Mouse (Mus musculus) erythroblast, embryonic 14.5 days (primary cell): Measurements from ENCODE around the gene Efna3. TPM values are rescaled to one million over a fixed set of nuclear protein-coding genes. Genes with fewer than 3 reads are reported as not detected.

Experiments
- H3K27me3 ChIP-seq: 2 replicates; pipeline ENCODE4 v1.6.1; 2012; ENCODE audit warnings: inconsistent platforms; ENCODE audit not compliant: control insufficient read depth
- H3K36me3 ChIP-seq: 2 replicates; pipeline ENCODE4 v1.6.1; 2012; ENCODE audit warnings: mild to moderate bottlenecking, inconsistent platforms; ENCODE audit not compliant: control insufficient read depth
- H3K4me1 ChIP-seq: 2 replicates; pipeline ENCODE4 v1.6.1; 2012; ENCODE audit warnings: inconsistent platforms; ENCODE audit not compliant: control insufficient read depth
- H3K4me3 ChIP-seq: replicated peaks from 2 replicates; pipeline ENCODE3; 2012; ENCODE audit warnings: moderate library complexity, mild to moderate bottlenecking, inconsistent platforms
- H3K9me3 ChIP-seq: 2 replicates; pipeline ENCODE4 v1.6.1; 2012; ENCODE audit warnings: low read length, inconsistent platforms, mixed read lengths; ENCODE audit not compliant: control insufficient read depth
- GATA1 ChIP-seq: IDR thresholded peaks from 2 replicates; pipeline ENCODE4 v1.6.1; 2012; ENCODE audit warnings: low read length, inconsistent platforms, mixed read lengths
- TAL1 ChIP-seq: IDR thresholded peaks from 3 replicates; pipeline ENCODE4 v1.6.1; 2012; ENCODE audit warnings: low read length, inconsistent platforms, mixed read lengths
- polyA plus RNA-seq: library from polyadenylated mRNA; stranded (reverse); fragments of >175 nt; gene quantifications from 2 replicates; pipeline ENCODE4 v1.2.3, GENCODE M21; 2012

Gene Efna3
- polyA plus RNA-seq, 1 experiment = not detected

- H3K4me3 ChIP-seq = no peak overlapping the region
- H3K4me1 ChIP-seq = peaks cover 6% of the 10 kb centered on the region
- H3K36me3 ChIP-seq = no peaks in the 10 kb centered on the region
- H3K9me3 ChIP-seq = no peaks in the 10 kb centered on the region; the same call in 1 of the 2 replicates
- peaks cover 75% of the 10 kb centered on the region for H3K27me3 ChIP-seq
- no peak for TF ChIP-seq GATA1
- TF ChIP-seq TAL1 = no peak
Observed at GRCm38 (mm10) chr3:89281579-89282290, 41.0 kb downstream of the Efna3 start.

DNA sequence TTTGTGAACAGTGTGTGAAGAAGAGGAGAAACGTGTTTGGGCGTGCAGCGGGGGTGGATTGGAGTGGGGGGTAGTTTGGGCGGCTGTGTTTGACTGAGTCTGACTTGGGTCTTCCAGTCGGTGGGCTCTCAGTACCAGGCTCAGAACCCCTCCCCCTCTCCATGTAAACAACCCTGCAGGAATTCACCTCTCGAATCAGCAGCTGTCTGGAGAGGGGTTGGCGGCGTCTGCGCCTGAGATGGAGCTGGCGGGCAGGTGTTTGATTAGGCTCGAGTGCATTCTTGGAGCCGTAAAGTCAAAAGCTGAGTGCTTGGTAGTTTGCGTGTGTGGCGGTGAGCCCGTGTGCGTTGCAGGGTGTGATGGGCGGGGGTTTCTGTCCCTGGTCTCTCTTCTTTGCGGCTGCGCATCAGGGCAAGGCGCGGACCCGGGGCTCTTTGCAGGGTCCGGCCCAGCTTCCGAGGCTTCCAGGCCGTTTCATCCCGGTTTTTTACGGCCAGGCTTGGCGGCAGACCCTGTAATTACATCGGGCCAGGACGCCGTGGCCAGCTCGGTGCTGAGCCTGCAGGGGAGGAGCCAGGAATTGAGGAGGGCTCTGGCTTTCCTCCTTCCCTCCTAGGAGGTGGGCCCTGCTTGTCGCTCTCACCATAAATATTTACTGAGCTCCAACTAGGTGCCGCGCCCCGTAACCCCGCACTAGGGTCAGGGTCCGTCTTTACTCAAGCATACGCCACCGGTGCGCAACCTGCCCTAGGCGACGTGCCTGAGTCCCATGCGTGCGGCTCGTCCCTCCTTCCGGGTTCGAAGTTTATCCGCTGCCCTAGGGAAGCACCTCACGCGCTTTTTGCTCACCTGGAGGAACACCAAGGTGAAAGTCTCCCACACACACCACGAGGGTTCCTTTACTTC, 41.9 kb downstream of the Efna3 start, which contains the start of gene Efna1:
Gene Efna1 (minus strand): TSS at position 537 of the 906 bp plus-strand sequence.
- Histone ChIP-seq H3K4me3 (peak within 1 kb of the TSS; percentile 28), H3K36me3 (no peaks in the 10 kb centered on the region), H3K27me3 (peaks cover 81% of the 10 kb centered on the region), H3K4me1 (peaks cover 6% of the 10 kb centered on the region), H3K9me3 (no peaks in the 10 kb centered on the region; the same call in 1 of the 2 replicates)
- TF ChIP-seq GATA1 (no peak), TAL1 (no peak)

- Histone ChIP-seq H3K27me3 (peaks cover 77% of the 10 kb centered on the region), H3K4me3 (peak overlapping the region; percentile 13), H3K4me1 (peaks cover 6% of the 10 kb centered on the region), H3K9me3 (no peaks in the 10 kb centered on the region; the same call in 1 of the 2 replicates), H3K36me3 (no peaks in the 10 kb centered on the region)
- TF ChIP-seq TAL1 (no peak), GATA1 (no peak)
Observed at GRCm38 (mm10) chr3:89280050-89280605, 42.6 kb downstream of the Efna3 start.

- Histone ChIP-seq H3K4me1 (peaks cover 6% of the 10 kb centered on the region), H3K4me3 (peak overlapping the region; percentile 48), H3K27me3 (peaks cover 71% of the 10 kb centered on the region), H3K9me3 (no peaks in the 10 kb centered on the region; the same call in 1 of the 2 replicates), H3K36me3 (no peaks in the 10 kb centered on the region)
- no peak for TF ChIP-seq GATA1
Observed at GRCm38 (mm10) chr3:89279153-89279890, 43.4 kb downstream of the Efna3 start.

DNA sequence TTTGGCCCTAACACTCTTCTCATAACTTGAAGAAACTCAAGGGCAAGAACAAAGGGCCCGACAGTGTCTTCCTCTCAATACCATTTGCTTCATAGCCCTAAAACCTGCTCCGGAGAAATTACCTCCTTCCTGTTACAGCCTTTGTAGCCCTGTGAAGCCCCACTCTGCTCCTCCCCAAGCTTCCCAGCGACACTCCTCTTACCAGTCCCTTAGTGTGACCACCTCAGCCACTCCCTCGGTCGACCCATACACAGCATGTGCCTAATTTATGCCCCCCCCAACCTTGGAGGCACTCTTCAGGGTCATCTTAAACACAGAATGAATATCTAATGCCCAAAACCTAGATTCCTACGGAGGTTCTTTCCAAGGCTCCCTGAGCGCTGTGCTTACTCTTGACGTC, 44.1 kb downstream of the Efna3 start:
- TF ChIP-seq TAL1 = no peak
- TF ChIP-seq GATA1 = no peak
- Histone ChIP-seq H3K4me3 (no peak overlapping the region), H3K36me3 (no peaks in the 10 kb centered on the region), H3K27me3 (peaks cover 69% of the 10 kb centered on the region), H3K9me3 (no peaks in the 10 kb centered on the region; the same call in 1 of the 2 replicates), H3K4me1 (peaks cover 6% of the 10 kb centered on the region)

GRCm38 (mm10) chr3:89278107-89278506, 44.7 kb downstream of the Efna3 start:
- Histone ChIP-seq H3K4me1 (peaks cover 6% of the 10 kb centered on the region), H3K36me3 (no peaks in the 10 kb centered on the region), H3K9me3 (no peaks in the 10 kb centered on the region; the same call in 1 of the 2 replicates), H3K27me3 (peaks cover 69% of the 10 kb centered on the region), H3K4me3 (no peak overlapping the region)
- no peak for TF ChIP-seq GATA1
- no peak for TF ChIP-seq TAL1

DNA sequence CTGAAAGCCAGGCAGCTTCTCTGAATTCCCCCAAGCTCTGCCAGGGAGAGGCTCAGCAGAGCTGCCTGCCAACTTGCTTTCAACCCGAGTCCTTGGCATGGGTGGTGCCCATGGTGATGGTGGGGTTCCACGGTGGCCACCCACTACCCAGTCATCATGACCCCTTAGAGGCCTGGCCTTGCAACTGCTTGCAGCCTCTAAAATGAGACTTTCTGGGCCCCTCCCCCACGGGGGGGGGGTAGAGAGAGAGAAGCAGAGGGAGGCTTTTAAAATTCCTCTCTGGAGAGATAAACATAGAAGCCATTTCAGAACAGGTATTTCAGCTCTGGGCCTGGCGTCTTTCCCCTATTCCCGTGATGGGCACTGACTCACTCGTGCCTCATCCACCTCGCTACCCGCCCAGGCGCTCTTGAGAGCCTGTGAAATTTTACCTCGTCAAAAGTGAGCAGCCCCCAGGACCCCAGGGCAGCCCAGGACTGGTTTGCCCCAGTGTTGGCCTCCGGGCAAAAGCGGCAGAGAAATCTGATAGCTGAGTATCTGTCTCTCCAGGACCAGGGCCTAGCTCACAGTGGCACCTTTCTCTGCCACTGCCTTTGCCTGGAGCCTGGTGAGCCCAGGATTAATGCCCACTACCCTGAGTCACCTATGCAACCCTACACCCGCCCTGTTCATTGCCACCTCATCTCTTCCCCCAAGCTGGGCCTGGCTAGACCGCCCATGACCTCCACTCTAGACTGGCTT, 45.3 kb downstream of the Efna3 start:
- H3K4me1 ChIP-seq = peaks cover 6% of the 10 kb centered on the region
- H3K9me3 ChIP-seq = no peaks in the 10 kb centered on the region; the same call in 1 of the 2 replicates
- TF ChIP-seq GATA1 (no peak), TAL1 (no peak)
- H3K4me3 ChIP-seq = no peak overlapping the region
- H3K27me3 ChIP-seq = peaks cover 64% of the 10 kb centered on the region
- no peaks in the 10 kb centered on the region for H3K36me3 ChIP-seq

DNA sequence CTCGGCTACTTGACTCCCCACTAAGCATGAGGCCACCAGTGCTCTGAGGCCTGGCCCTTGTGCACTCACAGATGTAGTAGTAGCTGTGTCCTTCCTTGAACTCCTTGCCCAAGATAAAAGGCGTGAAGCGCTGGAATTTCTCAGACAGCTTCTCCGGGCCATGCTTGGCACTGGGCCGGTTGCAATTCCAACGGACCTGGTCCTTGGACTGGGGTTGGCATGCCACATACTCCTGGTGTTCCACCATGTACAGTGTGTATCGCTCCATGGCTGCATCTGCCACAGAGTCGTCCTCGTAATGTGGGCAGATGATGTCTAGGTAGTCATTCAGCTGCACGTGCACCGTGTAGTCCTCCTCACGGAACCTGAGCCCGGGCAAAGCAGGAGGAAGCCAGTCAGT, 46.7 kb downstream of the Efna3 start:
- Histone ChIP-seq H3K9me3 (no peaks in the 10 kb centered on the region; the same call in 1 of the 2 replicates), H3K27me3 (peaks cover 58% of the 10 kb centered on the region), H3K4me3 (no peak overlapping the region), H3K36me3 (no peaks in the 10 kb centered on the region; the same call in 1 of the 2 replicates), H3K4me1 (peaks cover 6% of the 10 kb centered on the region)
- TF ChIP-seq GATA1 (no peak), TAL1 (no peak)
